Comparison of ENCODE assay signal across 17 mouse cellular contexts in the genomic region with DNA sequence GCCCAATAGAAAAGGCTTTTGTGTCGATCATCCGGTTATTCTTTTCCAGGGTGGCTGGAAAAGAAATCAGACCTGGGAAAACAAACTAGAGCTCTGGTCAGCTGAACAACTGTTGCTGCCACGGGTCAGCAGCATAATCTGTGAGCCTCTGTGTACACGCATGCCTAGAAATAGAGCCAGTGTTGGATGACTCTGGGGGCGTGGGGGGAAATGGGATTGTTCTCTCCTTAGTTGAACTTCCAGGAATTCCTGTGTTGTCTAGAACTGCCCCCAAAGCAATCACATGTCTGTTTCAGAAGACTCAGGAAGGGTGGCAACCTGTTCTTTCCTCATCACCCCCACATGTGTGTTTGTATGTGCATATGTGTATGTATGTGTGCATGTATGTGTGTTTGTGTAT.
A peak's percentile ranks its signal among the peaks of the same experiment; 100 is the strongest.
DNase-seq lines count a peak whose midpoint lies in the region; ATAC-seq and TF ChIP-seq lines count a peak whose summit lies in the region.
"Had no signal": no experiment of that assay in that cellular context is flagged by ENCODE, and none has a peak within 500 bp of the region (broad histone marks: within the 10 kb centered on the region; RNA-seq: fewer than 3 reads in every experiment).

No protein-coding gene starts in this region.

- ATAC-seq in heart, postnatal 0 days (ENCODE audit: insufficient read depth, low read depth) = peak; percentile 87
- ATAC-seq: forebrain, postnatal 0 days; hindbrain, embryonic 16.5 days had no signal

- intact Hi-C loops in gastrocnemius, postnatal 14 days (cut with DNase I; ENCODE audit: low total_unique reads) = no loop called here
- intact Hi-C loops in left cerebral cortex, postnatal 25 days (cut with DNase I) = no loop called here

- no peak overlapping the region for H3K4me3 ChIP-seq in brown adipose tissue, adult 24 weeks (ENCODE audit: insufficient read depth, low read depth, low read length)
- no peak overlapping the region for H3K4me3 ChIP-seq in heart, postnatal 0 days (ENCODE audit: low read depth, low read length)
- H3K4me3 ChIP-seq: heart, embryonic 13.5 days; limb, embryonic 12.5 days; liver, embryonic 15.5 days; myocyte had no signal

- H3K4me2 ChIP-seq in heart, postnatal 0 days (ENCODE audit: low read depth, low read length) = no peak overlapping the region
- H3K4me2 ChIP-seq: heart, embryonic 13.5 days; limb, embryonic 12.5 days; liver, embryonic 15.5 days; midbrain, embryonic 11.5 days had no signal

- peaks cover 20% of the 10 kb centered on the region for H3K4me1 ChIP-seq in brown adipose tissue, adult 24 weeks (ENCODE audit: control insufficient read depth, insufficient read depth, insufficient read length, low read length)
- no peaks in the 10 kb centered on the region for H3K4me1 ChIP-seq in heart, postnatal 0 days (ENCODE audit: control insufficient read depth, insufficient read depth)
- H3K4me1 ChIP-seq: liver, embryonic 15.5 days had no signal

- TF ChIP-seq EP300 in heart, postnatal 0 days (IDR thresholded peaks at IDR 0.05; ENCODE audit: low read depth) = no peak; the same call in 1 of the 2 replicates

- peak; percentile 47 for DNase-seq in gastrocnemius, postnatal 14 days
- DNase-seq in gastrocnemius, adult 8-10 months (ENCODE audit: low spot score in 2 of 2) = no peak
- DNase-seq in heart, postnatal 0 days (ENCODE audit: low spot score) = peak; percentile 76
- peak; percentile 67 to 77 for DNase-seq in lung, adult 18-20 months
- no peak for DNase-seq in left cerebral cortex, postnatal 25 days (ENCODE audit: low spot score in 2 of 2)
- DNase-seq in frontal cortex, postnatal 36 days (ENCODE audit: low spot score in 2 of 2) = no peak
- DNase-seq in Muller cell, postnatal 12 days (ENCODE audit: inconsistent ontology term) = no peak
- DNase-seq: cerebellum, adult 9-10 months; forebrain, postnatal 0 days had no signal

- WGBS in heart, postnatal 0 days = 44% methylated on average over 5 of the region's 5 CpGs

- no peak for TF ChIP-seq CTCF in heart, postnatal 0 days (IDR thresholded peaks at IDR 0.05; ENCODE audit: low read depth)

- no peaks in the 10 kb centered on the region for H3K9me3 ChIP-seq in heart, postnatal 0 days (replicated peaks; ENCODE audit: control insufficient read depth, low read length)
- H3K9me3 ChIP-seq: G1E; heart, embryonic 13.5 days; limb, embryonic 12.5 days; liver, embryonic 15.5 days had no signal

- no peaks in the 10 kb centered on the region for H3K36me3 ChIP-seq in heart, postnatal 0 days (replicated peaks; ENCODE audit: control insufficient read depth, insufficient read depth, low read length)
- H3K36me3 ChIP-seq: G1E; heart, embryonic 13.5 days; limb, embryonic 12.5 days; liver, embryonic 15.5 days had no signal

- peak overlapping the region; percentile 56 for H3K27ac ChIP-seq in brown adipose tissue, adult 24 weeks (replicated peaks; ENCODE audit: low read depth, low read length)
- no peak overlapping the region for H3K27ac ChIP-seq in heart, postnatal 0 days (ENCODE audit: low read depth)
- H3K27ac ChIP-seq: heart, embryonic 13.5 days; limb, embryonic 12.5 days; liver, embryonic 15.5 days had no signal

- H3K9ac ChIP-seq in heart, postnatal 0 days (replicated peaks; ENCODE audit: low read depth, low read length) = no peak overlapping the region
- H3K9ac ChIP-seq: forebrain, postnatal 0 days; heart, embryonic 13.5 days; limb, embryonic 12.5 days; liver, embryonic 15.5 days had no signal

- H3K27me3 ChIP-seq in heart, postnatal 0 days (ENCODE audit: control insufficient read depth, insufficient read depth, low read length) = no peaks in the 10 kb centered on the region
- H3K27me3 ChIP-seq: heart, embryonic 13.5 days; limb, embryonic 12.5 days; liver, embryonic 15.5 days had no signal

Comparison
In these comparisons a context has a peak if more than half of its experiments do, and no peak if none do; other contexts are left out.
1. DNase-seq: peak in gastrocnemius, postnatal 14 days (single experiment), heart, postnatal 0 days (single experiment) and lung, adult 18-20 months (2 of 2); none in gastrocnemius, adult 8-10 months (0 of 2), left cerebral cortex, postnatal 25 days (0 of 2), frontal cortex, postnatal 36 days (0 of 2) and Muller cell, postnatal 12 days (single experiment).